Mouse (Mus musculus): ENCODE results near the gene Irf8. TPM values are rescaled to one million over a fixed set of nuclear protein-coding genes. Genes with fewer than 3 reads are reported as not detected.

Gene Irf8
- polyA plus RNA-seq (2016; fragmentation: Nextera tagmentation; extraction: Ambion mirVana): 6.9 and 7.6 TPM in 2 replicates

DNA sequence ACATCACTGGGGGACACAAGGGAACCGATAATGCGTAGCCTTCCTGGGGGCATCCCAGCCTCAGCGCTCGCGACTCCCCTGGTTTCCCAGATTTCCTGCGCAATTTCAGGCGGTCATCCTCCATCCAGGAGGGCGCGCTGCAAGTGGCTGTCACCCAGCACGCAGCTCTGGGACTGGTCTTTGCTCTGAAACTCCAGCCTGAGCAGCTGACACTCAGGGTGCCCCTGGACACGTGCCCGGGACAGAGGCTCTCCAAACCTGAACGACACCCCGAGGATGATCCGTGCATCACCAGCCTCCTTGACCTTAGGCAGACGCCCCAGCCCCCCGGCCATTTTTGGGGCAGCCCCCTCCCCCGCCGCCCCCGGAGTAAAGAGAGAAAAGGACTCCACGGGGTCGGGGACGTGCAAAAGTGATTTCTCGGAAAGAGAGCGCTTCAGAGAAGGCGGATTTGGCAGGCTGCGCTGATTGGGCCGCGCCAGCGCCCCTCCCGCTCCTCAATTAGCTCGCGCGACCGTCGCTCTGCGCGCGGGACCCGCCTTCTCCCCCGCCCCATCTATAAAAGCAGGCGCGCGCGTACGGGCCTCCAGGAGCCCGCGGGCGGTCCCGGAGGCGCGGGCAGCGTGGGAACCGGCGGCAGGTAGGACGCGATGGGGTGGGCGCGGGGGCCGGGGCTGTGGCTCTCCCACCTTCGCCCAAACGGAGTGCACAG, at the start of gene Irf8:
TSS of gene Irf8 (plus strand) at position 589 of the 712 bp plus-strand sequence.
- WGBS: under 1% methylated on average over 61 of the region's 62 CpGs
- peaks cover 39% of the 10 kb centered on the region for H3K4me1 ChIP-seq
- peak; percentile 88 for DNase-seq (ENCODE audit: low spot score)
- peak within 1 kb of the TSS; percentile 82 for H3K27ac ChIP-seq (replicated peaks)
- peak within 1 kb of the TSS; percentile 69 for H3K4me3 ChIP-seq
- H3K9me3 ChIP-seq (replicated peaks): no peaks in the 10 kb centered on the region
- peaks cover 85% of the 10 kb centered on the region for H3K27me3 ChIP-seq (ENCODE audit: low read depth, poor library complexity, severe bottlenecking)
- H3K36me3 ChIP-seq: peaks cover 7% of the 10 kb centered on the region; the same call in 1 of the 2 replicates

DNA sequence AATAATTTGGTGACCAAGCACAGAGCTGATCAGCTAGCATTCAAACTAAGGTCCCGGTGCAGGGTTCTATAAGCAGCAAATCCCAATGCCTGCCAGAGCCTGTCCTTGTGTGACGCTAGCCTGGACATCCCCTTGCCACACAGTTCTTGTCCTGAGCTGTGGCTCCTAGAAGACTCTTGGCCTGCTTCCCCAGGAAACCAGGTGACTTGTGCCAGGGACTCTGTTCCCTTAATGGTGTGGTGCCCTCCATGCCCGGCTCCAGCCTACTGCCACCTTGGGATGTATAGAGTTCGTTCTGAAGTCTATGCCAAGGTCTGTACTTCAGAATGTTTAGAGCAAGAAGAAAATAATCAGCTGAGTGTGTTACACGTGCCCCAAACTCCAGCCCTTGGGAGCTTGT, 49.6 kb upstream of the Irf8 start:
- WGBS: 85% methylated on average over 5 of the region's 5 CpGs
- peaks cover 10% of the 10 kb centered on the region; the same call in 1 of the 2 replicates for H3K4me1 ChIP-seq
- no peaks in the 10 kb centered on the region for H3K36me3 ChIP-seq
- H3K27ac ChIP-seq (replicated peaks): no peak overlapping the region
- H3K9me3 ChIP-seq (replicated peaks): no peaks in the 10 kb centered on the region
- DNase-seq (ENCODE audit: low spot score): no peak
- H3K4me3 ChIP-seq: no peak overlapping the region
- peaks cover 29% of the 10 kb centered on the region for H3K27me3 ChIP-seq (ENCODE audit: low read depth, poor library complexity, severe bottlenecking)

DNA sequence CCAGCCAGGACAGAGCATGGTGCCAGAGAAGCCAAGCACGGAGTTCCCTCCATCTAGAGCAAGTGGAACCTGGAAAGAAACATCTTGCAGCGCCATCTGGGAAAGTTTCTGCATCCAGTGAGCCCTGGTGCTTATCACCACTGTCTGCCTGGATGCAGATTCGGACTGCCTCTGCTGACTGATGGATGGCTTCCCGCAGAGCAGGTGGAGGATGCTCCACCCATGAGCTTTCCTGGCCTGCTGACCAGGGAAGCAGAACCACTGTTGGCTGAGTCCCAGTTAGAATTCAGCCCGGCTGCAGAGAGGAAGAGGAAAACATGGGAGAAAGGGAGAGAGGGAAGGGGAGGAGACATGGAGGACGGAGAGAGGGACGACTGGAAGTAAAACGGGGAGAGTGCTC, 48.4 kb upstream of the Irf8 start:
- no peaks in the 10 kb centered on the region for H3K9me3 ChIP-seq (replicated peaks)
- no peak overlapping the region for H3K27ac ChIP-seq (replicated peaks)
- no peak overlapping the region for H3K4me3 ChIP-seq
- H3K36me3 ChIP-seq: no peaks in the 10 kb centered on the region
- WGBS: 77% methylated on average over 8 of the region's 8 CpGs
- peaks cover 10% of the 10 kb centered on the region; the same call in 1 of the 2 replicates for H3K4me1 ChIP-seq
- no peak for DNase-seq (ENCODE audit: low spot score)
- H3K27me3 ChIP-seq (ENCODE audit: low read depth, poor library complexity, severe bottlenecking): peaks cover 22% of the 10 kb centered on the region

DNA sequence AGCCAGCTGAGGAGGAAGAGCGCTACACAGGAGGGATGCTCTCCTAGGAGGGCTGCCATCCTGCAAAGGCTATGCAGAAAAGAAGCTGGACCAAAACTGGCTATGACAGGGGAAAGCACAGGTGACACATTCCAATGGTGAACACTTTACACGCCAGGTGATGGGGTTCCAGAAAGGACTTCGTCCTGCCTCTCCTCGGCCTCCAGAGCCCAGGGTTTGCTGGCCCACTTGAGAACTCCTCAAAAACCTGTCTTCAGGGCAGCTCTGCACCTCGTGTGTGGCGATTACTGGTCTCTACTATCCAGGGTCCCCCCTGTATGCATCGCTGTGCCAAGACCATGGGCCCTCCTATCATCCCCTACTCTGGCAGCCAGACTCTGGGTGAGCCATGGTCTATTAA, 47.6 kb upstream of the Irf8 start:
- no peak for DNase-seq (ENCODE audit: low spot score)
- no peak overlapping the region for H3K4me3 ChIP-seq
- peaks cover 15% of the 10 kb centered on the region for H3K27me3 ChIP-seq (ENCODE audit: low read depth, poor library complexity, severe bottlenecking)
- peaks cover 10% of the 10 kb centered on the region; the same call in 1 of the 2 replicates for H3K4me1 ChIP-seq
- 91% methylated on average over 7 of the region's 7 CpGs for WGBS
- no peaks in the 10 kb centered on the region for H3K36me3 ChIP-seq
- no peak overlapping the region for H3K27ac ChIP-seq (replicated peaks)
- no peaks in the 10 kb centered on the region for H3K9me3 ChIP-seq (replicated peaks)

DNA sequence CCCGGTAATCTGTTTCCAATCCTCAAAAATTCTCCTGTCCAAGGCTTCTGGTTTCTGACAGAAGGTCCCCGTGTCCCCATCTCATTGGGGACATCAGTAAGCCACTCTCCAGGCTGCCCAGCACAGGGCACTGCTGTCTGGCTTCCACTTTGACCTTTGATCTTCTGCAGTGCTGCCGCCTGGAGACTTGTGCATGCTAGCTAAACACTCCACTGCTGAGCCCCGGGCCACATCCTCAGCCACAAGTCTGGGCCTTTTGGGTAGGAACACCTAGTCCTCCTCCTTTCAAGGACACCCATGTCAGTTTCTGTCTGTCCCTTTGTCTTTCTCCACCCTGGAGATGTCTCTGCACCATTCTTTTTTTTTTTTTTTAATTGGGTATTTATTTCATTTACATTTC, 43.2 kb upstream of the Irf8 start:
- Histone ChIP-seq H3K27me3 (ENCODE audit: low read depth, poor library complexity, severe bottlenecking) (peaks cover 4% of the 10 kb centered on the region), H3K4me1 (peaks cover 14% of the 10 kb centered on the region; the same call in 1 of the 2 replicates), H3K36me3 (no peaks in the 10 kb centered on the region), H3K9me3 (replicated peaks) (peaks cover 3% of the 10 kb centered on the region; the same call in 1 of the 2 replicates), H3K27ac (replicated peaks) (no peak overlapping the region), H3K4me3 (no peak overlapping the region)
- DNase-seq (ENCODE audit: low spot score): no peak
- 73% methylated on average over 4 of the region's 4 CpGs for WGBS

DNA sequence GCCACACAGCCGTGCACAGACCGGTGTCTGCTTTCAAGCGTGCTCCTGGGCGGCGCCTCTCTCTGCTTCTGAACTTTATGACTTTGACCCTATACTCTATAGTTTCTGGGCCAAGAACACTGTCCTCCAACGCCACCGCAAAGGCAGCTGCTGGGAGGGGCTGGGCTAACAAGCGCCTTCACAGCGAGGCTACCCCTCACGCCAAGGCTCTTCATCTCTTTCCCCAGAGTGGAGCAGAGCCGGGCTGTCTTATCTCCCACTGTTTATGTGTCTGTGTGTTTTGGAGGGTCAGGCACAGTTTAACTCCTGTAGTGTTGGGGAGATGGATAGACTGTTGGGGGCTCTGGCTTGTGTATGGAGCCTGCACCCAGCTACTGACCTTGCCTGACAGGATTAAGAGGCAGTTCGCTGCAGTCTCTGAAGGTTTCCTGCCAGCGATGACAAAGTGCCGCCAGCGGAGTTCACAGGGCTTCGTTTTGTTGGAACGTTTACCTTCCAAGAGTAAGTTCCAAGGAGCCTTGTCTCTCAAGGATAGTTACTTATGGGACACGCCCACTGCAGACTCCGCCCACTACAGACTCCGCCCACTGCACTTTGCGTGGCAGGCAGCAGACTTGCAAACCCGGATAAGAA, 42.2 kb upstream of the Irf8 start:
- peak; percentile 25 for DNase-seq (ENCODE audit: low spot score)
- Histone ChIP-seq H3K4me1 (peaks cover 14% of the 10 kb centered on the region; the same call in 1 of the 2 replicates), H3K27ac (replicated peaks) (no peak overlapping the region), H3K36me3 (no peaks in the 10 kb centered on the region), H3K4me3 (no peak overlapping the region), H3K9me3 (replicated peaks) (peaks cover 6% of the 10 kb centered on the region; the same call in 1 of the 2 replicates), H3K27me3 (ENCODE audit: low read depth, poor library complexity, severe bottlenecking) (no peaks in the 10 kb centered on the region)
- WGBS: 60% methylated on average over 22 of the region's 22 CpGs

DNA sequence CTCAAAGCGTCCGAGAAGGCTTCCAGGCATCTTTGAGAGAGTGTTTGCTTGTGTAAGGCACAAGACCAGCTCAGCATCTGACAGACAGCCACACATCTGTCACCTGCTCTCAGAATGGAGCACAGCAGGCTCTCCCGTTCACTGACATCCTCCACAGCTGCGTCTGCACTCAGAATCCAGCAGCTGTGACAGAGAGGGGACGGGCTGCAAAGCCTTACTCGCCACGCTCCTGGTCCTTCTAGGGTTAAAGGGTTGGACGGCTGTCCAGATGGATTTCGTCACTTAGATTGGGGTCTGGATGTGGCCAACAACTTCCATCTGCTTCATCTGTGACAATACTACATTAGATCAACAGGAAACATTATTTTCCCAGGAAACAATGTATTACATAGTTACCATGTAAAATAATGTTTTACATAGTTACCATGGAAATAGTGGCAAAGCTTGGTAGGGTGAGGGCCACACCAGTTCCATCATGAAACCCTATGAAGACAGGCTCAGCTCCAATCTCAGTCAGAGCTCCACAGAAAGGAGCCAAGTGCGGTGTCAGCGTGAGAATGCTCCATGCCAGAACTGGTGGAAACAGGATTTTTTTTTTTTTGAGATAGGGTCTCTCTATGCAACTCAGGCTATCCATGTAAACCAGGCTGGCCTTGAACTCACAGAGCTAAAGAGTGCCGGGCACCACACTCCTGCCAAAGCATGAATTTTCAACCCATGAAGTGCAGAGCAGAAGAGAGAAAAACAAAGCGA, 39.6 kb upstream of the Irf8 start:
- no peak overlapping the region for H3K4me3 ChIP-seq
- WGBS: 70% methylated on average over 13 of the region's 13 CpGs
- no peaks in the 10 kb centered on the region for H3K27me3 ChIP-seq (ENCODE audit: low read depth, poor library complexity, severe bottlenecking)
- DNase-seq (ENCODE audit: low spot score): peak; percentile 13
- H3K36me3 ChIP-seq: no peaks in the 10 kb centered on the region
- 0 out of 2 replicates have a peak overlapping the region, but pooled peaks have one; percentile 6 for H3K27ac ChIP-seq (replicated peaks)
- H3K9me3 ChIP-seq (replicated peaks): peaks cover 6% of the 10 kb centered on the region; the same call in 1 of the 2 replicates
- H3K4me1 ChIP-seq: peaks cover 14% of the 10 kb centered on the region; the same call in 1 of the 2 replicates

DNA sequence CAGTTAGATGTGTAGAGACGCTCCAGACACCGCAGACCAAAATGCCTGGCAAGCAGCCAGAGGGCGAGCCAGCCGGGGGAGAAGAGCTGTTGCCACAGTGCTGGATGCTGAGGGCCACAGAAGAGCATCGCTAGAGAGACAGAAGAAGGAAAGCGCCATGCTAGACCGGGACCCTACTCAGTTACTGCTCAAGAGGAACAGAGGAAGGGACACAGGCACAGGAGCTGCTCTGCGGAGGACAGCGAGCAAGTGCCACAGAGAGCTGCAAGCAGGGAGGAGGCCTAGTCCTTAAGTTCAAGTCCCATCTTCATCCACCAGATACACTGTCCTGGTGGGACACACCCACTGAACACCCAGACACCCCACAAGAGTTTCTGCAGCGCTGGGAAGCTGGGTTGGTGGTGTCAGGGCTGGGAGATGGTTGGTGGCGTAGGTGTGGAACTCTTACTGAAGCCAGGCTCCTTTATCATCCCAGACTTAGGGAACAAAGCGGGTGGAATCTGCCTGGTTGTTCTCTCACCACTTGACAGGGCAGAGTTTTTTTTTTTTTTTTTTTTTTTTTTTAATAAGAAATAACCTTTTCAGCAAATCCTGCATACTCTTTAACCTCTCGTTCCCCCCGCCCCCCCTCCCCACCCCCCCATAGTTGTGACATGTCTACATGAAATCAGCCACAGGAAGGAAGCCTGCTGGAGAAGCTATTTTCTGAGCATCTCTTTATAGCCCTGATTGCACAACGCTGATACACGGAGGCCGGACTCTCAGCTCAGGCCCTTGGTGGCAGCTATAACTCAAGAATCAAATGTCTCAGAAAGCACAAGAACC, 38.8 kb upstream of the Irf8 start:
- Histone ChIP-seq H3K4me1 (peaks cover 14% of the 10 kb centered on the region; the same call in 1 of the 2 replicates), H3K9me3 (replicated peaks) (peaks cover 6% of the 10 kb centered on the region; the same call in 1 of the 2 replicates), H3K27ac (replicated peaks) (no peak overlapping the region), H3K4me3 (no peak overlapping the region), H3K36me3 (no peaks in the 10 kb centered on the region), H3K27me3 (ENCODE audit: low read depth, poor library complexity, severe bottlenecking) (no peaks in the 10 kb centered on the region)
- WGBS: 88% methylated on average over 17 of the region's 17 CpGs
- DNase-seq (ENCODE audit: low spot score): no peak

DNA sequence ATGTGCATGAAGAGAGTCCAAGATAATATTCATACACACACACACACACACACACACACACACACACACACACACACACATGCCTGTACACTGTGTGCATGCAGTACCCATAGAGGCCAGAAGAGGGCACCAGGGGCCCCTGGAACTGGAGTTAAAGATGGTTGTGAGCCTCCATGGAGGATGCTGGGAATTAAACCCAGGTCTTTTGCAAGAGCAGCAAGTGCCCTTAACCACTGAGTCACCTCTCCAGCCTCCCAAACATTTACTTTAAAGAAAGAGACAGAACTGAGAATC, 38.2 kb upstream of the Irf8 start:
- Histone ChIP-seq H3K27ac (replicated peaks) (no peak overlapping the region), H3K9me3 (replicated peaks) (peaks cover 6% of the 10 kb centered on the region; the same call in 1 of the 2 replicates), H3K4me1 (peaks cover 14% of the 10 kb centered on the region; the same call in 1 of the 2 replicates), H3K27me3 (ENCODE audit: low read depth, poor library complexity, severe bottlenecking) (no peaks in the 10 kb centered on the region), H3K4me3 (no peak overlapping the region), H3K36me3 (no peaks in the 10 kb centered on the region)
- DNase-seq (ENCODE audit: low spot score): no peak

DNA sequence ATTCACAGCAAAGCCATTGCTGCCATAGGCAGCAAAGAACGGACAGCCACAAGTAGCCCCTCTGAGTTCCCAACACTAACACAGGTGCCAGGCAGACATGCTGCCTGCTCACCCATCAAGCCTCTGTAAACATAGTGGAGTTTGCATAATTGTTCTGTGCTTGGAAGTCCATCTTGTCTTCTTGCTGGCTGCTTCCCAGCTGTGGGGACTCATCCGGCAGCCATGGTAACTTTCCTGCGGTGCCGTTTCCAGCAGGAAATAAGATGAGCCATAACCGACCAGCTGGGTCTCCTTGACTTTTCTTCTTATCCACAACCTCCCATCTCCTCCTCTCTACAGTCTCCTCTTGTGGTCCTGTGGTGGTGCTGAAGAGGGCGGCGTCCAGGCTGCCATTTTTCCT, 37.7 kb upstream of the Irf8 start:
- WGBS: 91% methylated on average over 7 of the region's 7 CpGs
- peaks cover 14% of the 10 kb centered on the region; the same call in 1 of the 2 replicates for H3K4me1 ChIP-seq

DNA sequence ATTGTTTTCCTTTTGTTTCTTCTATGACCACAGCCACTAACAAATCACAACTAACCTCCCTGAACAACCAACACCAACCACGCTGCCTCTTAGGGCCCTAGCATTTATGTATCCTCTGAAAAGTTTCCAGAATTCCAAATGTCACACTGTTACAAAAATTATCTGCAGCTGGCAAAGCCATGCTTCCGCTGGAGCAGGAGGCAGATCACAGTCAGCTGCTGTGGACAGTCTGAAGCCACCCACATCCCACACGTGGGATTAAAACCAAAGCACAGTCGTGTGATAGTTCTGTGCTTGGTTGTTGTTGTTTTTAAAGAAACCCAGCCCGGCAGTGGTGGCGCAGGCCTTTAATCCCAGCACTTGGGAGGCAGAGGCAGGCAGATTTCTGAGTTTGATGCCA, 37.1 kb upstream of the Irf8 start:
- no peaks in the 10 kb centered on the region for H3K36me3 ChIP-seq
- H3K27me3 ChIP-seq (ENCODE audit: low read depth, poor library complexity, severe bottlenecking): no peaks in the 10 kb centered on the region
- peaks cover 6% of the 10 kb centered on the region; the same call in 1 of the 2 replicates for H3K9me3 ChIP-seq (replicated peaks)
- H3K27ac ChIP-seq (replicated peaks): no peak overlapping the region
- WGBS: 82% methylated on average over 6 of the region's 6 CpGs
- no peak for DNase-seq (ENCODE audit: low spot score)
- H3K4me3 ChIP-seq: no peak overlapping the region
- peaks cover 11% of the 10 kb centered on the region; the same call in 1 of the 2 replicates for H3K4me1 ChIP-seq

More for the DNA sequence above, 37.7 kb upstream of the Irf8 start:
- Histone ChIP-seq H3K27ac (replicated peaks) (no peak overlapping the region), H3K36me3 (no peaks in the 10 kb centered on the region), H3K4me3 (no peak overlapping the region), H3K27me3 (ENCODE audit: low read depth, poor library complexity, severe bottlenecking) (no peaks in the 10 kb centered on the region), H3K9me3 (replicated peaks) (peaks cover 6% of the 10 kb centered on the region; the same call in 1 of the 2 replicates)
- DNase-seq (ENCODE audit: low spot score): no peak

DNA sequence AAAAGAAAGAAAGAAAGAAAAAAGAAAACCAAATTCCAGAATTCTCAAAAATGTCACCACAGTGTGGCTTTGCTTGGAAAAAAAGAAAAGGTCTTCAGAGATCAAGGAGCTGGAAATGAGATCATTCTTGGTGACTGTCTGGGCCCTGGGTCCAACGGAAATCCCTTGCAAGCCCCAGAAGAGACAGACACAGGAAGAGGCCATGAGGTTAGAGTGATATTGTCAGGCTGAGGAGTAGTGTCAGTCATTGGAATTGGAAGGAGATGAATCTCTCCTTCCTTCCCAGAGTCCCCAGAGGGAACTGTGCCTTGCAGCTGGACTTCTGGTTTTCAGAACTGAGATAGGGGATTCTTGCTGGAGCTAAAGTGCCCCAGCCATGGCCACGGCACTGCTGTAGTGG, 36.6 kb upstream of the Irf8 start:
- no peaks in the 10 kb centered on the region for H3K27me3 ChIP-seq (ENCODE audit: low read depth, poor library complexity, severe bottlenecking)
- no peaks in the 10 kb centered on the region for H3K36me3 ChIP-seq
- H3K27ac ChIP-seq (replicated peaks): no peak overlapping the region
- peaks cover 6% of the 10 kb centered on the region; the same call in 1 of the 2 replicates for H3K9me3 ChIP-seq (replicated peaks)
- no peak overlapping the region for H3K4me3 ChIP-seq
- no peak for DNase-seq (ENCODE audit: low spot score)
- peaks cover 8% of the 10 kb centered on the region; the same call in 1 of the 2 replicates for H3K4me1 ChIP-seq
- 84% methylated on average over 2 of the region's 2 CpGs for WGBS

All from midbrain, embryonic 10.5 days (tissue).